Mouse (Mus musculus): ENCODE measurements around the gene Olfr958.

GRCm38 (mm10) chr9:39518595-39518994 lies 35.3 kb downstream of the Olfr958 start:
- TF ChIP-seq CTCF (IDR thresholded peaks at IDR 0.05; ENCODE audit: insufficient read depth, low read depth, low read length) = no peak
- no peak for TF ChIP-seq POLR2A (IDR thresholded peaks at IDR 0.05; ENCODE audit: insufficient read depth, low read depth, low read length)

All from olfactory bulb, adult 2 months (tissue).